Mouse (Mus musculus): ENCODE data around the gene Slc52a3.

DNA sequence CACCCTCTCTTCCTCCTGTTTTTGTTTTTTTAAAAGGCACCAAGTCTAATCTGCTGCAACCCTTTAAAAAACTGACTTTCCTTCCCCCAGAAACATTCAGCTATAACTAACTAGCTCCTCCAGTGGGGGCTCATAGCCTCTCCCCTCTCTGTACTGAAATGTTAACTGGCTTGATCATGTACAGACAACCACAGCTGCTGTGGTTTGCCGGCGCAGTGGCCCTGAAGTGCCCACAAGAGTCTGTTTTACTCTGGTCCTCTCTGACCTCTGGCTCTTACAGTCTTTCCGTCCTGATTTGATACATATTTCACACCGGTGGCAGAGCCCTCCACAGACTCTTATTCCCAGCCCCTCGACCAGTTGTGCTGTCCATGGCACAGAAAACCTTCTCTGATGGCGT, 15.0 kb upstream of the Slc52a3 start:
- no peak for TF ChIP-seq CTCF (IDR thresholded peaks at IDR 0.05; ENCODE audit: extremely low read depth, insufficient read length, insufficient replicate concordance, low read depth, low read length)
- TF ChIP-seq POLR2A (IDR thresholded peaks at IDR 0.05; ENCODE audit: low read depth, low read length): no peak
